Mouse (Mus musculus) limb, embryonic 14.5 days (tissue): ENCODE results near the gene Hist2h2aa2. TPM values are rescaled to one million over a fixed set of nuclear protein-coding genes. Genes with fewer than 3 reads are reported as not detected.

ENCODE experiments used
- ATAC-seq: fragments of 200-750 bp; cut with Nextera tagmentation; 2 replicates; pipeline ENCODE4 v1.8.0; 2017; ENCODE audit warnings: low read depth, moderate number of reproducible peaks, moderate TSS enrichment; ENCODE audit not compliant: low FRiP score
- DNase-seq: peaks from one replicate; pipeline ENCODE4 v3.0.0-alpha.2; 2015; ENCODE audit warnings: low spot score
- H3K27ac ChIP-seq: fragments of 300-500 bp; sonication (generic); replicated peaks from 2 replicates; pipeline ENCODE4 v1.5.1; 2014; ENCODE audit warnings: low read depth, mild to moderate bottlenecking, low read length, moderate library complexity, mixed read lengths
- H3K27me3 ChIP-seq: fragments of 300-500 bp; sonication (generic); 2 replicates; pipeline ENCODE4 v1.6.1; 2014; ENCODE audit warnings: low read length, mixed read lengths; ENCODE audit not compliant: control insufficient read depth, insufficient read depth
- H3K36me3 ChIP-seq: fragments of 300-500 bp; sonication (generic); 2 replicates; pipeline ENCODE4 v1.6.1; 2014; ENCODE audit warnings: mild to moderate bottlenecking, low read length, moderate library complexity, mixed read lengths; ENCODE audit not compliant: control insufficient read depth, insufficient read depth
- H3K4me1 ChIP-seq: fragments of 300-500 bp; sonication (generic); 2 replicates; pipeline ENCODE4 v1.6.1; 2014; ENCODE audit warnings: antibody characterized with exemption, low read length, mixed read lengths; ENCODE audit not compliant: control insufficient read depth, insufficient read depth
- H3K4me2 ChIP-seq: fragments of 300-500 bp; sonication (generic); replicated peaks from 2 replicates; pipeline ENCODE4 v1.6.1; 2014; ENCODE audit warnings: low read depth, mild to moderate bottlenecking, low read length, moderate library complexity; ENCODE audit not compliant: severe bottlenecking
- H3K4me3 ChIP-seq: fragments of 300-500 bp; sonication (generic); replicated peaks from 2 replicates; pipeline ENCODE4 v1.5.1; 2014; ENCODE audit warnings: low read length
- H3K9ac ChIP-seq: fragments of 300-500 bp; sonication (generic); 2 replicates; pipeline ENCODE4 v1.6.1; 2014; ENCODE audit warnings: mild to moderate bottlenecking, low read depth, low read length, moderate library complexity; ENCODE audit not compliant: severe bottlenecking
- H3K9me3 ChIP-seq: fragments of 300-500 bp; sonication (generic); 2 replicates; pipeline ENCODE4 v1.6.1; 2016; ENCODE audit warnings: low read length; ENCODE audit not compliant: control insufficient read depth
- POLR2A ChIP-seq: fragments of 200-500 bp; IDR thresholded peaks from 2 replicates; pipeline ENCODE4 v1.8.0; 2012; ENCODE audit warnings: inconsistent platforms, mild to moderate bottlenecking, moderate library complexity, borderline replicate concordance; ENCODE audit not compliant: insufficient read depth, insufficient read length; ENCODE audit errors: extremely low read depth
- WGBS: fragments of 180-500 bp; shearing (Covaris S2); extraction: QIAGEN DNeasy Blood & Tissue Kit; methylation state at CpG from one replicate; pipeline ENCODE4 v1.1.7; 2014; 5-methylcytosine and 5-hydroxymethylcytosine counted together
- polyA plus RNA-seq, 2 experiments: library from polyadenylated mRNA; depleted of rRNA in 1 of 2; stranded (reverse) in 1 of 2; unstranded in 1 of 2; fragments of >200 nt; fragmentation: Nextera tagmentation in 1 of 2; extraction: Ambion mirVana in 1 of 2; gene quantifications; 2 replicates each; pipeline versions ENCODE4 v1.2.1 to v1.2.3; 2012 to 2014

Hist2h2aa2 gene
- polyA plus RNA-seq, 2 experiments = 9.7 to 30.9 TPM

- Histone ChIP-seq H3K27me3 (no peaks in the 10 kb centered on the region), H3K36me3 (no peaks in the 10 kb centered on the region), H3K4me2 (peak overlapping the region; percentile 71), H3K9me3 (no peaks in the 10 kb centered on the region), H3K27ac (peak overlapping the region; percentile 84), H3K4me1 (peaks cover 3% of the 10 kb centered on the region; the same call in 1 of the 2 replicates), H3K4me3 (peak overlapping the region; percentile 43), H3K9ac (peak overlapping the region; percentile 59)
- ATAC-seq = peak; percentile 95
- no peak for TF ChIP-seq POLR2A
- DNase-seq = peak; percentile 94
- under 1% methylated on average over 49 of the region's 49 CpGs for WGBS
Observed at GRCm38 (mm10) chr3:96277800-96278624, 37.9 kb upstream of the Hist2h2aa2 start.

- peak overlapping the region; percentile 79 for H3K27ac ChIP-seq
- peak overlapping the region; percentile 43 for H3K4me3 ChIP-seq
- peaks cover 3% of the 10 kb centered on the region; the same call in 1 of the 2 replicates for H3K4me1 ChIP-seq
- H3K36me3 ChIP-seq = no peaks in the 10 kb centered on the region
- WGBS = 13% methylated on average over 8 of the region's 8 CpGs
- H3K9ac ChIP-seq = peak overlapping the region; percentile 59
- H3K27me3 ChIP-seq = no peaks in the 10 kb centered on the region
- ATAC-seq (peak; percentile 20), DNase-seq (peak; percentile 50)
- H3K4me2 ChIP-seq = peak overlapping the region; percentile 71
- no peaks in the 10 kb centered on the region for H3K9me3 ChIP-seq
- TF ChIP-seq POLR2A = no peak
Observed at GRCm38 (mm10) chr3:96277428-96277799, 37.3 kb upstream of the Hist2h2aa2 start.

- Histone ChIP-seq H3K27me3 (no peaks in the 10 kb centered on the region), H3K9ac (no peak overlapping the region), H3K27ac (no peak overlapping the region), H3K4me3 (no peak overlapping the region), H3K9me3 (no peaks in the 10 kb centered on the region), H3K4me1 (peaks cover 3% of the 10 kb centered on the region; the same call in 1 of the 2 replicates), H3K36me3 (no peaks in the 10 kb centered on the region), H3K4me2 (no peak overlapping the region)
- ATAC-seq (no peak), DNase-seq (no peak)
- WGBS = 87% methylated on average over 17 of the region's 17 CpGs
- no peak for TF ChIP-seq POLR2A
Observed at GRCm38 (mm10) chr3:96273591-96274465, 33.8 kb upstream of the Hist2h2aa2 start.

GRCm38 (mm10) chr3:96269511-96270474 is 29.7 kb upstream of the Hist2h2aa2 start, which contains the start of gene Hist2h2bb:
TSS of gene Hist2h2bb (plus strand) at chr3:96269752.
- H3K4me2 ChIP-seq = peak within 1 kb of the TSS; percentile 87
- no peaks in the 10 kb centered on the region for H3K27me3 ChIP-seq
- peak within 1 kb of the TSS; percentile 71 for H3K9ac ChIP-seq
- under 1% methylated on average over 45 of the region's 45 CpGs for WGBS
- DNase-seq (peak; percentile 99), ATAC-seq (peak; percentile 95)
- H3K9me3 ChIP-seq = no peaks in the 10 kb centered on the region
- no peaks in the 10 kb centered on the region for H3K4me1 ChIP-seq
- peak; percentile 99; the same call in 1 of the 2 replicates for TF ChIP-seq POLR2A
- peak within 1 kb of the TSS; percentile 53 for H3K4me3 ChIP-seq
- peak within 1 kb of the TSS; percentile 96 for H3K27ac ChIP-seq
- no peaks in the 10 kb centered on the region for H3K36me3 ChIP-seq
